Mouse (Mus musculus) layer of hippocampus, adult 8-10 months (tissue): ENCODE results near the gene Atp13a2. TPM values are rescaled to one million over a fixed set of nuclear protein-coding genes. Genes with fewer than 3 reads are reported as not detected.

Source experiments
- DNase-seq, 2 experiments: peaks; one replicate each; pipeline ENCODE4 v3.0.0; 2022; ENCODE audit warnings: low spot score in 2 of 2
- total RNA-seq, 4 experiments: library from RNA; stranded (reverse); gene quantifications; 2 replicates each; pipeline ENCODE4 v1.2.4; 2022

Gene Atp13a2
- total RNA-seq, 4 experiments from 2014 or later, result 144 to 156 (median 150) TPM

DNA sequence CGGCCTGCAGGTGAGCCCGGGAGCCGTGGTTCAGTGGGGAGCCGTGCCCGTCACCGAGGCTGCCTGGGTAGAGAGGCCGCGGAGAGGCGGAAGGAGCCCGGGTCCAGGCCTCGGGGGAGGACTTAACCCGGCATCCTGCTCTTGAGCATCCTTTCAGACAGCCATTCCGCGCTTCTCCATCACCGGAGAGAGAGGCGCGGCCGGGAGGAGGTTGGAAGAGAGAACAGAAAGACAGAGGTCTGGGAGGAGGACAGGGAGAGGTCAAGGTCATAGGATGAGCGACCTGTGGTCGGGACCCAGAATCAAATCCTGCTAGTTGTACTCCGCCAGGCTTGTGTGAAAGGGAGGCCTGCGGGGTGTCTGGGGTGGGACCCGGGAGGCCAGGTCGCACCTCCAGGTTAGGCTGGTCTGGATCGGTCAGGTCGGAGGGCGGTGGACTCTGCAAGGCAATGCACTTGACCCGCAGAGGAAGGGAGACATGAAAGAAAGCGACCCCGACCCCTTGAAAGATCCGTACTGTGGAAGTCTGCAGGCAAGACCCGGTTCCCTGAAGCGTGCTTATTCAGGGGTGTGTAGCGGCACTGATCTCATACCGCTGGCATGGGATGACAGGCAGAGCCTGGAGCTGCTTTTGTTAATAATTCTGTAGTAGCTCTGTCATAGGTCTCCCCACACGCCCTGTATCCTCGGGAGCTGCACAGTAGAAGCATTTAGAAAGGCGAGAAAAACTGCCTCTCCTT is 25.0 kb upstream of the Atp13a2 start:
- peak in 1 of 2 experiments; percentile 56 for DNase-seq

DNA sequence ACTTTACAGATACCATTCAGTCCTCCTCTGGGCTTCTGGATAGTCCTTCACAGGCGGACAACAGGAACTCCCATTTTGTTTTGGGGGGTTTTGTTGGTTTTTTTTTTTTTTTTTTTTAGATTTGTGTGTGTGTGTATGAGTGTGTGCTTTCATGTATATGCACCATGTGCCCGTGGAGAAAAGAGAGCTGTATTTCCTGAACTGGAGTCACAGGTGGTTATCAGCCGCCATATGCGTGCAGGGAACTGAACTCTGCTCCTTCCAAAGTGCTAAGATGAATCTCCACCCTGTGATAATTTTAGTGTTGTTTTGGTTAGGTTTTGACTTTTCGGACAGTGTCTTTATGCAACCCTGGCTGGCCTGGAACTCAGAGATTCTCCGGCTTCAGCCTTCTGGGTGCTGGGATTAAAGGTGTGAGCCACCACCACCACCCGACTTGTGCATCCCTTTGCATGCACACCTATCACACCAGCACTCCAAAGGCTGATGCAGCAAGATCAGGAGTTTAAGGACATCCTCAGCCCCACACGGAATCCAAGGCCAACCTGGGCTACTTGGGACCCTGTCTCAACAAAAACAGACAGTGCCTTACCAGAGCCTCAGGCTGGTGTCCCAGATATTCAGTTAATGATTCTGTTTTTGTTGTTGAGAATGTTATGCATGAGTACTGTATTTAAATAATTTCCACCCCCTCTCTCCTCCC is 24.3 kb upstream of the Atp13a2 start:
- DNase-seq, result no peak

DNA sequence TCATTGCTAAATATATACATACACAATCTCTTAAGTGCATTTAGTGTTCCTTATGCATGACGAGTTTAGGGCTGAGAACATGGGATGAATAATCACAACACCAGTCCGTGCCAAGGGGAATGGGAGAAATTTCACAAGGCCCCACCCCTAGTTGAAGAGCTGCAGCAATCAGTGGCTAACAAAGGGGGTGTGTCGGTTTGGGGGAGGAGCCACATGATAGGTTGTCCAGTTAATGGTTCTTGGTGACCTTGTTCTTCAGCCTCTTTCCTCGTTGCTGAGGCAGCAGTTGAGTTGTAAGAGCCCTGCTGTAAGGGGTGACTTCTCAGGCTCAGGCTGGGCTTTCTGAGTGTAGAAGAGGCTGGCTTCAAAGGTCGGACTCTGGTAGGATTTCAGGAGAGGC is 23.7 kb upstream of the Atp13a2 start:
- no peak for DNase-seq

DNA sequence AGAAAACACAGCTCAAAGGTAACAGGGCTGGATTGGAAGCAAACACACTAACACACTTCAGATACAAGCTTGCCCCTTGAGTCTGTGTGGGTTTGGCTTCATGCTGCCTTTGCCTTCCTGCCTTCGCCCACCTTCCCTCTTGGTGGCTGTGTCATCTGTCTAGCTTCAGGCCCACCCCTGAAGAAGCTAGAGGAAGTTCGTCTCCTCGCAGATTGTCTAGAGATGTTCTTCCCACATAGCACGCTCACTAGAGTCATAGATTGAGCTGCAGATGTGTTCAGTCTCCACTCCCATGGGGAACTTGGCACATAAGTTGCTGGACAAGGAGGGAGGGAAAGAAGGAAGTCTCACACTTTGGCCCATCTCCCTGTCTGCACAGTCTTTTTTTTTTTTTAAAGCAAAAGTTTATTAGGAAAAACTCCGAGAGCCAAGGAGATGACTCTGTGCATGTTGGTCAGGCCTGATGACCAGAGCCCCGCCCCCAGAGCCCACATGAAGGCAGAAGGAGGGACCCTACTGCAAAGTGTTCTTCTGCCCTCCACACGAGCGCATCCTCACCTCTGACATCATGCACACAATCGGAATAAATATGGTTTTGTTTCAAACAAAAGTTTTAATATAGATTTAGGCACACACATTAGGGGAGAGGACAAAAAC is 22.6 kb upstream of the Atp13a2 start:
- no peak for DNase-seq

DNA sequence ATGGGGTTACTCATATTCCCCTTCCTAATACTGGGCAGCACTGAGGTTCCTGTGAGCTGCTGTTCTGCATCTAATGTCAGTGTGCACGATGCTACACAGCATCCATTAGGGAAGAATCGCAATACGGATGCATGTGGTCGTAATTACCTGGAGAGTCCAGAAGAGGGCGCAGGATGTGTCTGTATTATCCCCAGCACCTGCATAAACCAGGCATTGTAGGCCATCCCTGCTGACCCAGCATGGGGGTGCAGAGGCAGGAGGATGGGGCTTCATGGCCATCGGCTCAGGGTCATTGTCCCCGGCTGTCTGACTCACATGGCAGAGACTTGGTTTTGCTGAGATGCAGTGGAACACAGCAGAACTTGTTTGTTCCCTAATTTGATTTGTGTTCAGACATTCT is 22.1 kb upstream of the Atp13a2 start:
- DNase-seq, result peak; percentile 79 to 84

GRCm38 (mm10) chr4:140967386-140968159 is 19.1 kb upstream of the Atp13a2 start:
- no peak for DNase-seq

- no peak for DNase-seq
Measured at GRCm38 (mm10) chr4:140971691-140972090, 15.0 kb upstream of the Atp13a2 start.

DNA sequence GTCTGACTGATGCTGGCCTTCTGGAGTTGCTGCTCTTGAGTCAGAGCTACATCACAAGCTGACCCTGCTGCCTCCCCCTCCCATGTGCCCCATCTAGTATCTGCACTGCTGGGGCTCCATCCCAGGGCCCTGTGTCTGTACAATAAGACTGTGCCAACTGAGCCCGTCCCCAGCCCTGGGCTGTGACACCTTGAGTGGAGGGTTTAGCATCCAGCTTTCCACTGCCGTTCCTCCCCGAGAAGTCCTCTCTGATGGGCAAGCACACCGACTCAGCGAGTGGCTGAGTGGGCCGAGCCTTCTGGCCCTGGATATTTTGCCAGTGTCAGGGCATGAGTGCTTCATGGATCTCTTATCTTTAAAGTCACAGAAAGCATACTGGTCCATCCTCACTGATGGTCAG is 12.3 kb upstream of the Atp13a2 start:
- DNase-seq, result no peak

- DNase-seq, result no peak
Measured at GRCm38 (mm10) chr4:140975356-140975755, 11.3 kb upstream of the Atp13a2 start.

DNA sequence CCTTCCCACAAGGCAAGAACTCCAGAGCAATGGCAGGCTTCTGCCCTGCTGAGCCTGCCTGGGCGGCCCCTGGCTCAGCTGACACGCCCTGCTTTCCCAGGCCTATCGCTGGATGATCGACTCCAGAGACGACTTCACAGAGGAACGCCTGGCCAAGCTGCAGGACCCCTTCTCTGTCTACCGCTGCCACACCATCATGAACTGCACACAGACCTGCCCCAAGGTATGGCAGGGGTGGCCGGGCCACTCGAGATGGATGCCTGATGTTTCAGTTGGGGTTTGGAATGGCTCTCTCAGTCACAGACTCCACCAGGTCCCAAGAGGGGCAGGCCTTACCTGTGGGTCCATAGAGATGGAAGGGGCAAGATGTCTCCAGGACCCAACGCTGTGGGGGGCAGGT is 9.4 kb upstream of the Atp13a2 start:
- no peak for DNase-seq

DNA sequence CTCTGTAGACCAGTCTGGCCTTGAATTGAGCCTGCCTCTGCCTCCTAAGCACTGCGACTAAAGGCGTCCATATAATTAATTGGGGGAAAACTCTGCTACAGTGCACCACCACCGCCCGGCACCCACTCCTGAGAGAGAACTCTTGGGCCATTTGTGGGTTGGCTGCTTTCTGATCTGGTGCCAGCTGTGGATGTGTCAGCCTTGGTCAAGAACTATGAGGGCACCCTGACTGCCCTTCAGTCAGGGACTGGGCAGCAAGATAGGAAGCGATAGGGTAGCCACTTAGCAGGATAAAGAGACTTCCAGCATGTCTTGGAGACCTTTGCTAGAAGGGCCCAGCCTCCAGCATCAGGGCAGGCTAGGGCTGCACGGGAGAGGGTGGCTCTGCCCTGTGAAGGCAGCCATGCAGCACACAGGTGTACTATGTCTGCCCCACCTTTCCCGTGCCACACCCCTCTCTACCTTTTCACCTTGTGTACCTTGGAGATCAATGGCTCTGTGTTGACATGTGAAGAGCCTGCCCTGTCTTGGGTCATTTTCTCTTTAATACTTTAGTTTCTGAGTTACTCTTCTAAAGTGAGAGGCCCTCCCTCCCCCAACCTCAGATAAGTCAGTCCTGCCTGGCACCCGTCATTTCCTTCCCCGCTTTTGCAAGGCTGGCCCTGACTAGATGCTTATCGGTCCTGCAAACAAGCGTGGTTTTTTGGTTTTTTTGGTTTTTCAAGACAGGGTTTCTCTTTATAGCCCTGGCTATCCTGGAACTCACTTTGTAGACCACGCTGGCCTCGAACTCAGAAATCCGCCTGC is 8.6 kb upstream of the Atp13a2 start:
- no peak for DNase-seq

GRCm38 (mm10) chr4:140981605-140982004 is 5.1 kb upstream of the Atp13a2 start:
- no peak for DNase-seq

DNA sequence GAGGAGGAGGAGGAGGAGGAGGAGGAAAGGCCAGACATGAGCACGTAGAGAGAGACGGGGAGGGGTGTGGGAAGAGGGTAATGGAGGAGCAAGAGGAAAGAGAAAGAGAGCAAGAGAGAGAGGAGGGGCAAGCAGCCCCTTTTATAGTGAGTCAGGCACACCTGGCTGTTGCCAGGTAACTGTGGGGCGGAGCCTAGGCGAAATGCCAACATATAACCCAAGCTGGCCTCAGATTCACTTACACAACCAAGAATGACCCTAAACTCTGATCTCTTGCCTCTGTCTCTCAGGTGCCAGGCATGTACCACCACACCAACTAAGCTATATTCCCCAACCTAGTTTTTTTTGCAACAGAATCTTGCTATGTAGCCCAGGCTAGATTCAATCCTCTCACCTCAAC is 3.9 kb upstream of the Atp13a2 start:
- DNase-seq, result no peak

GRCm38 (mm10) chr4:140983442-140983841 is 3.2 kb upstream of the Atp13a2 start:
- DNase-seq, result no peak

DNA sequence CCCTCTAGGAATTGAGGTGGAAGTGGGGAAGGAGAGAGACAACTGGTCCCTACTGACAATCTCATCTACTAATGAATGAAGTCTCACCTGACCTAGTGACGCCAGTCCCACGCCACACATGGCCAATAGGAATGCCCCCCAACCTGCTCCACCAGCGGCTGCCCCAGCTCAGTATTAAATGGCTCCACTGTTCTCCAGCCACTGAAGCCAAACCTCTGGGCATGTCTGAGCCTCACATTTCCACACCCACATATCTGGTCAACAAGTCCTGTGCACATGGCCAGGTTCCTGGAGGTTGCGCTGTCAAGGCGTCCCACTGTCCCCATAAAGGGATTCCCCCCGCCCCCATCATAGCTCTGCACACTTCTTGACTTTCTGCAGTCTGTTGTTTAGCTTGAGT is 2.1 kb upstream of the Atp13a2 start:
- no peak for DNase-seq

- DNase-seq, result no peak
Measured at GRCm38 (mm10) chr4:140986024-140986710, 506 bp upstream of the Atp13a2 start.

DNA sequence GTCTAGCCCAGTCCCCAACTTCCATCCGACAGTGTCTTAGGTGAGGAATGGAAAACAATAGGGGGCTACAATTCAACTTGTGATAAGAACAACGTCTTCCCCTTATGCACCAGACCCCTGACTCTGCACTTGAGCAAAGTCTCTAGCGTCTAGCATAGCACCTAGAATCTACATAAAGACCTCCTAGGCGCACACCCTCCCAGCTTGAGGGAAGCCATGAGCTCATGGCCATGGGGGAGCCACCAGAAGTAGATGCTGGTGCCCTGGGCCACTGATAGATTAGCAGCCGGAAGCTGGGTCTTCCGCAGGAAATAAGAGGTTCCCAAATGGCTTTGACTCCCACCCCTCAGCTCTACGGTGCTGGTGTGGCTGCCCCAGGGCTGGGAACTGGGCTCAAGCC is 803 bp downstream of the Atp13a2 start:
- DNase-seq, result no peak

DNA sequence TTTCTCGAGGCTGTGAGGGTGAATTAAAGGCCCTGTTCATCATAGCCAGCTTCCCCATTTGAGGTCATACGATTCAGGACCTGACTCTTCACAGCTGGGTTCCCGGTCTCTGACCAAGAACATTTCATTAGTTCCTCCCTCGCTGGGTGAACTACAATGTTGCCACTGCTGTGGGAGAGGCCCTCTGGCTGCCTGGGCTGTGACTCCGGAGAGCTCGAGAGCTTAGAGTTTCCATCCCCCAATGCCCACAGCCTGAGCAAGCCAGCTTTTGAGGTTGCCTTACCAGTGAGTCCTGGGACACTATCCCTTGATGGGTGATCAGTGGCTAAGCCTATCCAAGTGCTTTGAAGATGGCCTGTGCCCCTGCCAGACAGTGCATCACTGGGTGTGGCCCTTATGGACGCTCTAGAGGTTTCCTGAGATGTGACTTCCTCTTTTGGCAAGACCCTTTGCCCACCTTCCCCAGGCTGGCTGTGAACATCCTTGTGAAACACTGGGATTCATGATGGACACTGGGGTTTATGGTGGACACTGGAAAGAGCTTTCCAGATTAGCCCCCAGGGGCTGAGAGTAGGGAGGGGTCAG is 2.1 kb downstream of the Atp13a2 start:
- DNase-seq, result no peak

DNA sequence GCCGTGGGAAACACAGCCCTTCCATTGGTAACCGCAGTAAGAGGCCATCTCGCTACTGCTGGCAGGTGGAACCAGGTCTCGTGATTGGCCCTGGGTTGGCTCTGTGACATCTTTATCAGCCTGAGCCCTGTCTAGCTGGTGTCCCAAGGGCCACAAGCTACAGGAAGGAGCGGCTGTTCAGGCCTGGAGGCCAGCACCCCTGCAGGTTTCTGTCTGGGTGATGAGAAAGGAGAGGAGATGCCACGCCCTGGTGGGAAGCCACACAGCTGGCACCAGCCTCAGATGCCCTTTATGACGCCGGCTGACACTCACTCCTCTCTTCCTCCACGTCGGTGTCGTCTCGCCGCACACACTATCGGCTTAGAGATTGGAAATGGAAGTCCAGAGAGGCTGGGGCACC is 2.8 kb downstream of the Atp13a2 start:
- no peak for DNase-seq

GRCm38 (mm10) chr4:140992215-140992614 is 5.5 kb downstream of the Atp13a2 start:
- no peak for DNase-seq
